Mouse (Mus musculus): ENCODE data around the gene Uck1.

The Uck1 gene

DNA sequence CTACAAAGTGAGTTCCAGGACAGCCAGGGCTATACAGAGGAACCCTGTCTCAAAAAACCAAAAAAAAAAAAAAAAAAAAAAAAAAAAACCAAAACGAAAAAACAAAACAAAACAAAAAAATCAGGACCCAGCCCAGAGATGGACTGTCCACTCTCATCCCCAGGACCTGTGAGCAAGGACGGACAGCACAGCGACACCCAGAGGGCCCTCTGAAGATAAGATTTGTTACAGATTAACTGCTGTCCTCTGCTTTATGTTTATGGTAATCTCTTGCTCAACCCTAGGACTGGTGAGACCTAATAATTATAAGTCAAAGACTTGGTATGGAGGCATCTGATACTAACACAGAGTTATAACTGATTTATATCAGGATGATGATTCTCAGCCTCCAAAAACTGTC lies 15.9 kb upstream of the Uck1 start:
- no peak for ATAC-seq (ENCODE audit: insufficient number of reproducible peaks, low FRiP score, low TSS enrichment)

DNA sequence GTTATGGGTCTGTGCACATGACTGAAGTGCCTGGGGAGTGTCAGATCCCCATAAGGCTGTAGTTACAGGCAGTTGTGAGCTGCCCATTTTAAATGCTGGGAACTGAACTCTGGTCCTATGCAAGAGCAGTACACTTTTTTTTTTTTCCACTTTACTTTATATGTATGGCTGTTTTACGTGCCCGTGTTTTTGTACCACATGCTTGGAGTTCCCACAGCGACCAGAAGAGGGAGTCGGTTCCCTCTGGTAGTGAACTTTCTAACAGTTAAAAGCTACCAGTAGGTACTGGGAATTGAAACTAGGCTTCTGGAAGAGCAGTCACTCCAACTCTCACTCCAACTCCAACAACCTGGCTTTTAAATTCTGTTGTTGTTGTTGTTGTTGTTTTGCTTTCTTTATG lies 676 bp upstream of the Uck1 start:
- ATAC-seq (ENCODE audit: insufficient number of reproducible peaks, low FRiP score, low TSS enrichment), result no peak

DNA sequence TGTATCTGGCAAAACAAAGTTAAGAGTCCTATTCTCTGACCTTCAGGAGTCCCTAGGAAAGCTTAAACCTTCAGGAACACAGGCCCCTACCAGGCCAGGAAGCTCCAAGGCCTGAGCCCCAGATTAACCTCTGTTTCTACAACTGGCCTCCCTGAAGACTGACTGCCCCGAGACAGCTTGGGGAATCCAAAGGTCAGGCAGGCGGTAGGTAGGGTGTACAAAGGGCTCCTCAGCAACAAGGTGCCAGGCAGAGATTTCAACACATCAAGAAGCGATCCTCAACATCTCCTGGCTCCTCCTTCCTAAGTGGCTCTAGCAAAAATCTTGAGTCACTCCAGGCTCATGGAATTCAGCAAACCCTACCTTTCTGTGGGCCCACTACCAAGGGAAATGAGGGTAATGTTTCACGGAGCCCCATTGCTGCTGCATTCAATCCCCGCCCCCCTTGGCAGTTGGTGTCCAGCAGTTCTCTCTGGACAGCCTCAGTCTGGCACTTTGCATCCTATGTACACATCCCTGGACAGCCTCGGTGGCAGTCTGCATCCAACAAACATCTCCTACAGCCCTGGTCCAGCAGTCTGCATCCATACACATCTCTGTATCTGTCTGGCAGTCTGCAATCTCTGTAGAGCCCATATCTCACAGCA lies 949 bp downstream of the Uck1 start:
- ATAC-seq (ENCODE audit: insufficient number of reproducible peaks, low FRiP score, low TSS enrichment), result no peak

DNA sequence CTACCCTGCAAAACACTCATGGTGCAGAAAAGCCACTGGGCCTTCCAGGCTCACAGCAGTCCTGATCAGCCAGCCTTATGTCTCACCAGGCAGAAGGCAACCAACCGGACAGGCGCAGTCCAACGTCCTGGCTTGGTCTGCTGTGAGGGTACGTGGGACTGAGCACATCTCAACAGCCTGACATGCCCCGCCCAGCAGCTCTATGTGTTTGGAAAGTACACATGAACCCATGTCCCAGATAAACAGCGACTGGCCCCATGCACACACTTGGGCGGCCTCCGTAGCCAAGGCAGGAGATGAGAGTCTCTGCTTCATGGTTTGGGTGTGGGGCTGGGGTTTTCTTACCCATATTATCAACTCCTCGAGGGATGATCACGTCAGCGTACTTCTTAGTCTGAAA lies 3.7 kb downstream of the Uck1 start:
- no peak for ATAC-seq (ENCODE audit: insufficient number of reproducible peaks, low FRiP score, low TSS enrichment)

DNA sequence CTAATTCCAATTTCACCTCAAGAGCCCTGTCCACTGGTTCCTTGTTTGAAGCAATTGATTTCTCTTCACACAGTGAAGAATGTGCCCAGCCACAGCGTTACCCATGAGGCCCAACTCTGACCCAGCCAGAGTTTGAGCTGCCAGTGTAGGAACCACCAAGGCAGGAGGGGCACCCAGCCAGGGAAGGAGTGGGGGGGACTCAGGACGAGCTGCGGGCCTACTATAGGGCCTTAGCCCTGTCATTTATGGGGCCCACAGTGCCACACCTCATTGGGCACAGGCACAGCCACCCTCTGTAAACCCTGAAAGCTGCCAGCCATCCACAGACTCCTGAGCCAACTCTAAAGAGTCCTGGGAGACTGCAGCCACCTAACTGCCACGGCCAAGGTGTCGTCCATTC lies 5.4 kb downstream of the Uck1 start:
- ATAC-seq (ENCODE audit: insufficient number of reproducible peaks, low FRiP score, low TSS enrichment), result no peak

DNA sequence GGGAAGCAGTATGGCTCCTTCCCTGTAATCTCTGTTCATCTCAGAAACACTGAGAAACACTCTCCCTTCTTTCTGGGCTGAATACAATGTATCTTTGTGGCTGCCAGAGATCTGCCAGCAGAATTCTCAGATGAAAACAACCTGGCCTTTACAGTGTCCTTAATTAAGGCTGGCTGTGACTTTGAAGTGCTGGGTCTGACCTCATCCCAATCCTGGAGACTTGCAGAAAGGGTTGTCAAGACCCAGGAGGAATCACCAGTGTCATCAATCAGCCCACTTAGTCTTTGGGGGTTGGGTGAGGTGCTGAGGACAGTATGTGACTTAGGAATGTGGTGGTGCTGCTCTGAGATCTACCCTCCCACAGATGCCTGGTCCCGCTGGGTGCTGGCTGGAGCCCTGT lies 6.6 kb downstream of the Uck1 start:
- no peak for ATAC-seq (ENCODE audit: insufficient number of reproducible peaks, low FRiP score, low TSS enrichment)

DNA sequence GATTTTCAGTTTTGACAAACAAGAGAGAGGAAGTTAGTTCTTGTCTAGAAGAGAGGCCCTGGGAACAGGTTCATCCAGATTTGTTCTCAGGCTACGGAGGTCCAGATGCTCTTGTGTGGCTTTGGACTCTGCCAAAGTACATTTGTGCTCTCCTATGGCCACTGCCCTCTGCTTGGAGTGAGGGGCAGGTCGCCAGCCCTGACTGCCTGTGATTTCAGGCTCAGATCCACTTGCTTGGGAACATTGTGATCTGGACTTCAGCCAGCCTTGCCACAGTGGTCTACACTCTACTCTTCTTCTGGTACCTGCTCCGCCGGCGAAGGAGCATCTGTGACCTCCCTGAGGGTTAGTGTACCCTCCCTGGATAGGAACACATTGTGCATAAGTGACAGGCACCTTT lies 7.3 kb downstream of the Uck1 start:
- ATAC-seq (ENCODE audit: insufficient number of reproducible peaks, low FRiP score, low TSS enrichment), result no peak

DNA sequence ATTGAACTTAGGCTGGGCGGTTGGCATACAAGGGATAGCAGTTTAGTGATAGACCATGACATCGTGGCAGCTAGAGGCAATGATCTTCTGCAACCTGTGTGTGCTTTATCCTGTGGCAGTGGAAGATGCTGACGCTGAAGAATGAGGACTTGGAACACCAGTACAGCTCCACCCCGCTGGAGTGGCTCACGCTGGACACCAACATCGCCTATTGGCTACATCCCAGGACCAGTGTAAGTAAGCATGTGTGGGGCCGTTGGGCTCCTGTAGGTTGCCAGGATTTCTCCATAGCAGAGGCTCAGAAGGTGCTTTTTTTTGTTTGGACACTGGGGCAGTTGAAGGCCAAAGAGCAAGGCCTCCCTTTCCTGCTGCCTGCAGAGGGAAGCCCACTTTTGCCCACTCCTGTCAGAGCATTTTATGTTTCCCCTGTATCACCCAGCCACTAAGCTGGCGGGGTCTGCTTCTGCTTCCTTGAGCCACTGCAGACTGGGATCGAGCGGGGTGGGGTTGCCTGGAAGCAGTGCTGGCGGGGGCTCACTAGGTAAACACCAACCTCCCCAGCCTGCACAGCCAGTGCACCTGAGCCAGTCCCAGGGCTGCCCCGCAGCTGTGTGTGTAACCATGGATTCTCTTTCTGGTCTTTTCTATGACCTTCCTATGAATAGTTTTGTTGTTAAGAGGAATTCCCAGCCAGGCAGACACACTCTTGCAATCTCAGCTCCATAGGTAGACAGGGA lies 8.0 kb downstream of the Uck1 start:
- no peak for ATAC-seq (ENCODE audit: insufficient number of reproducible peaks, low FRiP score, low TSS enrichment)

DNA sequence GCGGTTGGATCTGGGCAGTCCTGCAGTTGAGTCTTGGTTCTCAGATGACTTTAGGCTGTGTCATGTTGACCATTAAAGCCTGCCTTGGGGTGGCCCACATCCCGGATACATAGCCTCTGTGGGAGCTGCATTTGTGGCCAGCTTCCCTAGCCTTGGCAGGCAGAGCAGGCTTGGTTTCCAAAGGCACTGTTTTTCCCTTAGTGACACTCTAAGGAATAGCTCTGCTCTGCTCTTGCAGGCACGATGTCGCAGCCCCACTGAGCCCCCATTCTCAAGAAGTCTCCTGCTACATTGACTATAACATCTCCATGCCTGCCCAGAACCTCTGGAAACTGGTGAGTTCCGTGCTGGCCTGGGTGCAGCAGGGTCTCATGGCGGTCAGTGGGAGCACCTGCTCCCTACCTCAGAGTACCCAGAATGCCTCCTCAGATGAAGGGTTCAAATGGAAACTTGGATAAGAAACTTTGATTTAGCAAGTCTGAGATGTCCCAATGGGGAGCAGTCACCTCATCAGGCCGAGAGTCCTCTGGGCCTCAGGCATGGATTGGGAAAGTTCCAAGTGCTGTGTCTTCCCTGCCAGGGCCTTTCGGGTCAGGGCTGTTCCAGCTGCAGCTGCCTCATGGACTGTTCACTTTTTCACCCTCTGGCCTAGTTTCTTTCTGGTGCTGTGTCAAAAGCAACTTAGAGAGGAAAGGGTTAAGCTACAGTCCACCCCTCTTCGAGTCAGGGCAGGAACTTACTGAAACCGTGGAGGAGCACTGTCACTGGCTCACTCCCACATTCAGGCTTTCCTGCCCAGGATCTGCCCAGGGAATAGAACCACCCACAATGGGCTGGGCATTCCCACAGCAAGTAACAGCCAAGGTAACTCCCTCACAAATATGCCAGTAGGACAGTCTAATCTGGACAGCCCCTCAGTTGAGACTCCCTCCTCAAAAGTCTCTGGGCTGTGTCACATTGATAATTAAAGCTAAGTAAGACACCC lies 11.3 kb downstream of the Uck1 start:
- no peak for ATAC-seq (ENCODE audit: insufficient number of reproducible peaks, low FRiP score, low TSS enrichment)

DNA sequence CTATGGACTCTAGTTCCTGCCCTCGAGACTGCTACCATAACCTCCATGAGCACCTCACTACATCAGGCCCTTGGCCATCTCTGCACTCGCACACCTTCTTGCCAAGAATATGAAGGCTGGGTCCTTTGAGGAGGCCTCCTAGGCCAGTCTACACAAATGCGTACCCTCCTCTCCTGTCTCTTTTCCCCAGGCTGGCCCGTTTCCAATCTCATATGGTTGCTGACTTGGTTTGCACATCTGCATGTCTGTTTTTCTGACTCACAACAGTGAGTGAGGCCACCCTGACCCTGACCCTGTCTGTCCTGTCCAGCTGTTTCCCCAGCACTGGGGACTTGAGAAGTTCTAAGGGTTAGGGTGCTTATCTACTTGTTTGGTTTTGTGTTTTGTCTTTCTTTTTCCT lies 13.2 kb downstream of the Uck1 start:
- no peak for ATAC-seq (ENCODE audit: insufficient number of reproducible peaks, low FRiP score, low TSS enrichment)

DNA sequence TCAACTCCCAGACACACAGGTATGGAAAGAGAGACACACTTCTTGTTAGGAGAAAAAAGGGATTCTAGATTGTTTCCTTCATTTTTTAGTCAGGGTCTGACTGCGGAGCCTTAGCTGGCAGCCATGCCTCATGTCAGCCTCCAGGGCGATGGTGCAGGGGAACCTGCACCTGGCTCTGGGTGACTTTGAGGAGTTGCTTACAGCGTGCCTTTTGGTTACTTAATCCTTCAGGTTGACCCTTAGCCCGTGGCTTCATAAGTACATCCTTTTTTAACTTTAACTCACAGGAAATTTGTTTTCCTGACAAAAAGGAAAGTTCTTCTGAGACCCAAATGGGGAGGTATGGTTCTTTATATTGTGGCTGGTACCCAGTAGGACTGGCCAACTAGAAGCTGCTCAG lies 17.0 kb downstream of the Uck1 start:
- no peak for ATAC-seq (ENCODE audit: insufficient number of reproducible peaks, low FRiP score, low TSS enrichment)

DNA sequence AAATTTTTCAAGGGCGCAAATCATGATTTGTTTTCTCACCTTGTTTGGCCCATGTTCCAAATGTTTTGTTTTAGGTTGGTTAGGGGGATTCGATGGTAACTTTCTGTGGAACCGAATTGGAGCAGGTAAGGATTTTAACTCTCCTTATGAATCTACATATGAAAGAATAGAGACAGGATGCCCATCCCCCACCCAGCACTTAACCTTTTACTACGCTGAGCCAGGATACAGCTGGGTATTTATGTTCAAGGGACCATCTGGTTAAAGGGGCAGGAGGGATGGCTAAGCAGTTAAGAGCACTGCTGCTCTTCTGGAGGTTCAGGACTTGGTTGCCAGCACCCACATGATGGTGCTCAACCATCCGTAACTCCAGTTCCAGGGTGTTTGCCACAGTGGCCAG lies 19.4 kb downstream of the Uck1 start:
- no peak for ATAC-seq (ENCODE audit: insufficient number of reproducible peaks, low FRiP score, low TSS enrichment)

DNA sequence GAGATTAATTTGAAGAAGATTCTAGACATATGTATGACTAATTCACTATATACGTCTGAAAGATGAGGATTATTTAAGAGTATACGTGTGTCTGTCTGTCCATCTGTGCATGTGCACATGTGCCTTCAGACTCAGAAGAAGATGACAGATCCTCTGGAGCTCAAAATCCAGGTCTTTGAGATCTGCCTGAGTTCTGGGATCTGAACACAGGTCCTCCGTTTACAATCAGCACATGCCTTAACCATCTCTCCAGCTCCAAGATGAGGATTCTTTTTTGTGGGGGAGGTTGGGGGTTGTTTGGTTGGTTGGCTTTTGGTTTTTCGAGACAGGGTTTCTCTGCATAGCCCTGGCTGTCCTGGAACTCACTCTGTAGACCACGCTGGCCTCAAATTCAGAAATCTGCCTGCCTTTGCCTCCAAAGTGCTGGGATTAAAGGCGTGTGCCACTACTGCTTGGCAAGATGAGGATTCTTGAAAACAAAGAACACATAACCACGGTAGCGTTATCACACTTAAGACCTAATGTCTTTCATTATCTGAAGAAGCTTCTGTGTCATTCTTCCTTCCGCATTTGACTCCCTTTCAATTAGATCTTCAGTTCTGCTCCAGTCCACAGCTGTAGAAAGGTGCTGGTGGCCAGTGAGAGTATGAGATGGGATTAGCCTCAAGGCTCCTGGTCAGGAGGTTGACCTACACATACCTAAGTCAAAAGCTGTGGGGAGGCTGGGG lies 21.1 kb downstream of the Uck1 start:
- no peak for ATAC-seq (ENCODE audit: insufficient number of reproducible peaks, low FRiP score, low TSS enrichment)

DNA sequence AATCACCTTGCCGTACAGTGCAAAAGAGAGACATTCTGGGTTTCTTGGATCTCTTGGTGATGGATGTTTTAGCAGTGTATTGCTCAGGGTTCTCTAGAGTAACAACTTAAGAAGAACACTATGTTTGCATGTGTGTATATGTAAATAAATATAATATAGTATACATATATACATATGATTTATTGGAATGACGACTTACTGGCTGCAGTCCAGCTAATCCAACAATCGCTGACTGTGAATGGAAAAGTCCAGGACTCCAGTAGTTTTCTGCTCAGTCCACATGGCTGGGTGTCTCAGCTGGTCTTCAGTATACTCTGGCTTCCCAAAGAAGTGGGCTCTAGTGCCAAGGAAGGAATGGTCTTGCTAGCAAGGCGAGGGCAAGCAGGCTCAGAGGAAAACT lies 22.4 kb downstream of the Uck1 start:
- ATAC-seq (ENCODE audit: insufficient number of reproducible peaks, low FRiP score, low TSS enrichment), result no peak

DNA sequence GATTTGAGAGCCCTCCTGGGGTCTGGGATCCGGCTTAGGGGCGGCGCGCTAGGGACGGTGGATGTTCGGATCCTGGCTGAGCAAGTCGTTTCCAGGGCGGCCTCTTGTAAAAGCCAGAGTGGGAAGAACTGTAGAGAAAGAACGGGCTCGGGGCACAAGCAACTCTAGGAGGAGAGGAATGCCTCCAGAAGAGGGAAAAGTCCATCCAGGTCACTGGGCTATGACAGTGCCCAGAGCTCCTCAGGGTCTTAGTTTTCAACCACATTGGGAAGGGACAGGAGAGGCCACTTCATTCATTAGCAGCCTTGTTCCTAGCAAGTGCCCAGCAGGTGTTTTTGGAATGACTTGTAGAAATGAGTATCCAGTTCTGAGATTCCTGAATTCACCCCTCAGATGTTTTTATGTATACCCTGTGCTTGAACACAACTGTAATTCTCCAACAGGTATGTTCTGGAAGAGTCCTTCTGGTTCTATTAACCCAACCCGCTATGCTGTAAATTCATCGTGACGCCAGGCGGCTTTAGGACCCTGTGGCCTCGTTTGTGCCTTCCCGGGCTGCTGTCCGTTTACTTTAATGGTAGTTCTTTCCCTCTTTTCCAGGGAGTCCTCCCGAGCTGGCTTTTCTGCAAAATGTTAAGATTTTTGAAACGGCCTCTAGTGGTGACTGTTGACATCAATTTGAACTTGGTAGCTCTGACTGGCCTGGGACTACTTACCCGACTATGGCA lies 23.0 kb downstream of the Uck1 start:
- ATAC-seq (ENCODE audit: insufficient number of reproducible peaks, low FRiP score, low TSS enrichment), result peak; percentile 62; the same call in 1 of the 2 replicates

DNA sequence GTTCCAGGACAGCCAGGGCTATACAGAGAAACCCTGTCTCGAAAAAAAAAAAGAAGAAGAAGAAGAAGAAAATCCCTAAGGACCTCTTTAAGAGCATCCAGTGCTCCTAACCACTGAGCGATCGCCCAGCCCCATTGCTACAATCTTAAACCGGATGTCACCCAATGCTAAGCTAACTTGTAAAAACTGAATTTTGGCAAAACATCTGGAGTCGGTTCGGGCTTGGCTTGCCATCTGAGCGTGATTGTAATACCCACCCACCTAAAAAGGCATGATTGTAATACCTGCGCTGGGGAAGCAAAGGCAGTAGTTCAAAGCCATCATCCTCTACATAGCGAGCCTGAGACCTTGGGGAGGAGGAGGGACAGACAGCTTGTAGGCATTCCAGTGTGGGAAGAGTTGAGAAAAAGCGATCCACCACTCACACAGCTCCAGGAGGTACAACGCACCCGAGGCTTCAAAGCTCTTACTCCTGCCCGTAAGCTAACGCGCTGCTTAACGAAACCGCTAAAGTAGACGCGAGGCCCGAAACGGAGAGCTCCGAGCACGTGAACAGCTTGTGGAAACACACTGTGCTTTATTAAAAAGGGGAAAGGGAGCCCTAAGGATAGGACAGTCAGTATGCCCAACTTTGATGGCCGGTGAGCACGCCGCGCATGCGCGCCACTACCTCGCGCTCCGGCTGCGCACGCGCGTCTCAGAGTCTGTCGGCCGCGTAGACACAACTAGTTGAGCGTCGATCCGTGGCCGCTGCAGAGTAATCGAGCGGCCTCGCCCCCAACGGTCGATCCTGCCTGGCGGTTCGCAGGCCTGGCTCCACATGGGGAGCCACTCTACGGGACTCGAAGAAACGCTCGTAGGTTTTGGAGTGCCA lies 23.8 kb downstream of the Uck1 start, which contains the start of gene Pomt1:
Gene Pomt1 (plus strand): TSS at position 705 of the 874 bp plus-strand sequence.
- peak; percentile 86 for ATAC-seq (ENCODE audit: insufficient number of reproducible peaks, low FRiP score, low TSS enrichment)

DNA sequence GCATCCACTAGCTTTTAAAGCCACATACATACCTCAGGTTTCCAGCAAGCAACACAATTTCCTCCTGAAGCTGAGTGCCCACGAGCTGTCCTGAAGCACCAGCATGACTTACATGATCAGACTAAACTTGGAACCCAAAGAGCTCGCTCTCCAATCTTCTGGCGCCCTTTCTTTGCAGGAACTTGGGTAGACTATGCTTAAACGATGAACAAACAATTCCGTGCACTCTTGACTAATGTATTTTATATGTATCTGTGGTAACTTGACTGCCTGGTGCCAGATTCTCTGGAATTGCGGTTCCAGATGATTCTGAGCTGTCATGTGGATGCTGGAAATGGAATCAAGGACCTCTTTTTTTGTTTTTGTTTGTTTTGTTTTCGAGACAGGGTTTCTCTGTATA lies 24.5 kb downstream of the Uck1 start:
- ATAC-seq (ENCODE audit: insufficient number of reproducible peaks, low FRiP score, low TSS enrichment), result no peak

DNA sequence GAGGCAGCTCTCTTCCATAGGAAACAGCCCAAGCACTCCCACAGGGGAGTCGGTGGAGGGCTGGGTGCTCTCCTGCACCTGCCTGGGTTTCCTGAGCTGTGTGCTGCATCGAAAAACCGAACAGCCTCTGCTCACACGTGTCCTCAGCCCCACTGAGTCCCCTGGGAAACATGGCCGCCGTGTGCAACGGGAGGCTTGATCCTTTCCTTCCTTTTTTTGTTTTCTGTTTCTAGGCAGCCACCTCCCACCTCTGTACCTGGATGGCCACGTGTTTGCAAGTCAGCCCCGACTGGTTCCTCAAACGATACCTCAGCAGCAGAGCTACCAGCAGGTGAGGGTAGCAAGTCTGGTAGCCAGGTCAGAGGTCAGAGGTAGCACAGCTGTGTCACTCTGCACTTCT lies 37.9 kb downstream of the Uck1 start:
- ATAC-seq (ENCODE audit: insufficient number of reproducible peaks, low FRiP score, low TSS enrichment), result no peak

DNA sequence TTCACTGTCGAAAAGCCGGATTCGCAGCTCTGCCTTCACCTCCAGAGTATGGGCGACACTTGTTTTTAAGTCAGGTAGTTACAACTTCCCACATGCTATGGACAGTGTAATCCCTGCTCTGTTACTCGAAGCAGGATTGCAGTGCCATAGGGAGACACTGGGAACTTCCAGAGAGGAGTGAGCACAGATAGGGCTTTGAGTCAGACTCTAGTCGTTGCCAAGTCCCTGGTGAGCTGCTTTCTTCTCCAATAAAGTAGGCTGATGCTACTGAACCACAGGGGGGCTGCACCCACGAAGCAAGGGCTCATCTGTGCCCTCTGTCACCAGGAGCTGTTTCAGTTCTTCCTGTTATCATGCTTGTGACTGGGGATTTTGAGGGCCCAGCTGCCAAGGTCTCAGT lies 38.4 kb downstream of the Uck1 start:
- ATAC-seq (ENCODE audit: insufficient number of reproducible peaks, low FRiP score, low TSS enrichment), result no peak
